Mouse (Mus musculus) lung, adult 18-20 months (tissue): ENCODE data around the gene Fam184a.
A peak's percentile ranks its signal among the peaks of the same experiment; 100 is the strongest.
"Not testable (repeated sequence)": the region's sequence is repeated elsewhere in the genome, so short reads cannot be mapped to it uniquely, and the experiment has no call there.

Experiments used
- DNase-seq, 2 experiments: peaks; one replicate each; pipeline ENCODE4 v3.0.0; 2022; ENCODE audit warnings: mixed read lengths in 2 of 2

Gene Fam184a

GRCm38 (mm10) chr10:53688952-53689584, 61.9 kb downstream of the Fam184a start:
- DNase-seq: no peak

GRCm38 (mm10) chr10:53688533-53688932, 62.4 kb downstream of the Fam184a start:
- DNase-seq: no peak

DNA sequence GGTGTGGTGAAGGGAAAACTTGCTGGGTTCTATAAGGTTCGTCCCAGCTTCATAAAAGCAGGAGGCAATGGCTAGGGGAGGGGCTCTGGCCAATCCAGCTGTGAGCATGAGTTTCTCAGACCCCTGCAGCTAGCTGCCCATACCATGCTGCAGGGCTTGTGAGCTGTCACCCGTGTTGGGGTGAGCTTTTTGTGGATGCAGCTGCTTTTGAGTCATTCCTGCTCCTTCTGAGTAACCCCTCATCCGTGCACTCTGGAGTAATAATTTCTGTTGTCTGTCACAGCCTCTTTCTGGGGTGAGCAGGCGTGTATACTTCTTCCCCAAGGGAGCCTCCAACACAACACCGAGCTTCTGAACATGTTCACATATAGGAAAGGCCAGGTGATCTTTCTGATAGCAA, 63.0 kb downstream of the Fam184a start:
- DNase-seq: no peak

DNA sequence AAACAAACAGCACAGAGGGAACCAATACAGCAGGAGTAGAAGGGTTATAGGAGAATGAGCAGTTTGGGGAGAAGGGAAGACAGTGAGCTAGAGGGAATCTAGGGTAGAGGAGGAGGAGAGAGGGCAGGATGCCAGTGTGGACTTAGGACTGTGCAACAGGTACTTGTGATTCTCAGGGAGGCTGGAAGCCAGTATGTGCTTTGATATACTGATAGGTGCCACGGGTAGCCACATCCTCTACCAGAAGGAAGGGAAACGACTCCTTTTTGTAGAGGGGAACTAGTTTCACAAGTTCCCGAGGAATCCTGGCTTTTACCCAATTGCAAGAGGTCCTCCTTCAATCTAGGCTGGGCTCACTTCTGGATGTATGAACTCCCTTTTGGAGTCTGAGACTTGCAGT, 65.1 kb downstream of the Fam184a start:
- DNase-seq: peak; percentile 20 to 43

- DNase-seq: peak; percentile 49 to 64
These were observed 67.7 kb downstream of the Fam184a start for GRCm38 (mm10) chr10:53683226-53683625.

DNA sequence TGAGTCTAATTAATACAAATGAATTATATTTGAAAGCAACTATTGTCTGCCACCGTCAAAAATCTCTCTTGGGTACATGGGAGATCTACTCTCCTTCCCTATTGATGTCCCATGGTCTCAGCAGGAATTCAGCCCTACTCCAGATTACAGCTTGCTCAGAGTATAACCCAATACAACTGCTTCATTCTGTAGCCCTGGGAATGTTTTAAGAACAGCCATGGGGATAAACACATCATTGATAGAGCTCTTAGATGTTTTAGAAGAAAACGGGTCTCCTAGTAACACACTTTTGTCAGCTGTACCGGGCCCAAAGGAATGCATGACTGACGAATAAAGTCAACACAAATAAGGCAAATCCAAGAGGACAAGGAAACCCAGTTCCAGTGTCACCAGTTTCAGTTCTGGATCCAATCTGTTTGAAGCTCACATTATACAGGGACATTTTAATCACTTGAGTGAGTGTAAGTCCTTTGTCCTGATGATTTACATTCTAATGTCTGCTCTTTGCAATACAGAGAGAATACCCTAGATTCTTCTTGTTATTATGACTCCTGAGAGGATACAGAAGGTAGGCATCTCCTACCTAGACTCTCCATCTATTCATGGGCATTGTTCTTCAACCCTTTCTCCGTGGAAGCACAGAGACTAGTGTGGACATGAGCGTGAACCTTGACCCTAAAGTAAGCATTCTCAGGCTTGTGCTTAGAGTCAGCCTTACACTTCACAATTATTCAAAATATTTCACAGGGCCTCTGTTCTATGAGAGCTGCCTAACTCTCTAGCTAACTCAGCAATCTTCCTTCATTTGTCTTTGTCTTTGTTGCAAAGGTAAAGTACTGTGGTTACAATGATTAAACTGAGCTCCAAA, 71.0 kb downstream of the Fam184a start:
- DNase-seq: no peak

DNA sequence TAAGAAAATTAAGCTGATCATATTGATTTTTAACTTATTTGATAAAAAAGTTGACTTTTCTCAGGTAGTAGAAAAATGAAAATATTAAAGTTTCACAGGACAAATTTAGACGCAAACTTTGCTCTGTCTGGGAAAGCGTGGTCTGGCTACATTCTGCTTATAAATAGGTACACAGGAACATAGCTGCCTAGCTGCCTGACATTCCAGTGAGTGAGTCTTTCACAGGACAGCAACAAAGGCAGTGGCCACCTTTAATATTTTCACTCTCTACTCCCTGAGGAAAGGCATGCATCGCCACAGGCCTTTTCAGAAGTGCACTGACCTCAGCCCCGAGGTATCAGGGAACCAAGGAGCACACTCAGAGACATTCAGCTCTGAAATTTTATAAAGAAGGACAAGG, 89.1 kb downstream of the Fam184a start:
- DNase-seq: no peak

GRCm38 (mm10) chr10:53654239-53654638, 96.7 kb downstream of the Fam184a start:
- not testable (repeated sequence) for DNase-seq

GRCm38 (mm10) chr10:53650683-53651082, 100.2 kb downstream of the Fam184a start:
- no peak for DNase-seq

GRCm38 (mm10) chr10:53641507-53641906, 109.4 kb downstream of the Fam184a start:
- peak in 1 of 2 experiments; percentile 7 for DNase-seq

GRCm38 (mm10) chr10:53635246-53635971, 115.5 kb downstream of the Fam184a start:
- no peak for DNase-seq

GRCm38 (mm10) chr10:53634160-53634559, 116.8 kb downstream of the Fam184a start:
- no peak for DNase-seq

DNA sequence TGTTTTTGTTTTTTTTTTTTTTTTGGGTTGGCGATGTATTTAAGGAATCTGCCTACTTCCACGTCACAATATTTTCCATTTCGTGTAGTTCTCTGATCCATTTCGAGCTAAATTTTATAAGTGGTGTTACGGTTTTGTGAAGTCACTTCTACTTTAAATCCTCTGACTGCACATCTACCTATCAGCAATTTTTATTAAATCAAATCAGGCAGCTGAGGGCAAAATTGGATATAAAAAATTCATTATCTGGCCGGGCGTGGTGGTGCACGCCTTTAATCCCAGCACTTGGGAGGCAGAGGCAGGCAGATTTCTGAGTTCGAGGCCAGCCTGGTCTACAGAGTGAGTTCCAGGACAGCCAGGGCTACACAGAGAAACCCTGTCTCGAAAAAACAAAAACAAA, 120.6 kb downstream of the Fam184a start, which contains the start of gene Mcm9:
Mcm9 (minus strand) TSS at position 101 of the 400 bp plus-strand sequence.
- DNase-seq: not testable (repeated sequence)

GRCm38 (mm10) chr10:53629918-53630250, 121.0 kb downstream of the Fam184a start:
- peak; percentile 97 to 99 for DNase-seq

- peak; percentile 90 to 93 for DNase-seq
These were observed 121.5 kb downstream of the Fam184a start for GRCm38 (mm10) chr10:53629247-53629917.

DNA sequence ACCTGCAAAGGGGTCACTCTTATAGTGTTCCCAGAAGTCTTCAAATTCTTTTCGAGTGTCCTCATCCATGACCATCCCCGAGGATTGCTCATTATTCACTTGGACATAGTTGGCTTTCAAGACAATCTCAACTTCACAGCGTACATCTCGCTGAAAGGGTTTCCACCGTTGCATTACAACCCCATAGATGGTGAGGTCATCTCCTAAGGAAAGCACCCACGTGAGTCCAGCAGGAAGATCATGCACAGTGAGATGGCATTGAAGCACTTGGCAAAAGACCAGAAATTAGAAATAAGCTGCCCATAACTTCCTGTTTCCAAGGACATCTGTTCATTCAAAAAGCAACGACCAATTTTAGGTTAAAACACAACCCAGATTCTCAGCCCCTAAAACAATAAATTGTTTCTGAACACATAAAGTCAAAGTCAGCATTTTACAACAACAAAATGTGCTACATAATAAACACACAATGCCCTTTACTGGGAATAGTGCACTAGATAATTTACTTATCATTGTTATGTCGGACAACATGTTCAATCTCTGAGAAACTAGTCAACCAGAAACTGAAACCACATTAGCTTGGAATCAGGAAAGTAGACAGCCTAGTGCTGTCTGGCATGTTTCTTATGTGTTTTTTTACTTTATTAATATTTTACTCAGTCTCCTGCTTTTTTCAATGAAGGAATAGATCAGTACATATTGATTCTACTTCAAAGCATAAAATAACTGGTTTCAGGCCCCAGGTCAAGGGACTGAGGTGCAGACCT, 134.9 kb downstream of the Fam184a start:
- DNase-seq: peak in 1 of 2 experiments; percentile 11

DNA sequence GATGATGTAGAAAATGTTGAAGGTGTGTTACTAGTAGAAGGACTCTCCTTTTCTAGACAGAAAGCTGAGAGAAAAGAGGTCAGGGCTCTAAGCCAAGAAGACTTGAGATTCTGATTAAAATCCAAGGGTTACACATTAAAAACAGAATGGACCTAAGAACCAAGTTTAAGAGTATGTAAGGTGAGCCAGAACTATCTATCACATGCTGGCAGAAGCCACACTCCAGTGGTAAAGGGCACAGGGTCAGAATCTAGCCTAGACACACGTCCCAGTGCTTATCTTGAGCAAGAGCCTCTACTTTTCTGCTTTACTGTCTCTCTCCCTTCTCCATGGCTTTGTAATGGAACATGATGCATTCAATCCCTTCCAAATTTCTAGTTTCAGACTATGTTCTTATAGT, 137.0 kb downstream of the Fam184a start:
- DNase-seq: no peak

DNA sequence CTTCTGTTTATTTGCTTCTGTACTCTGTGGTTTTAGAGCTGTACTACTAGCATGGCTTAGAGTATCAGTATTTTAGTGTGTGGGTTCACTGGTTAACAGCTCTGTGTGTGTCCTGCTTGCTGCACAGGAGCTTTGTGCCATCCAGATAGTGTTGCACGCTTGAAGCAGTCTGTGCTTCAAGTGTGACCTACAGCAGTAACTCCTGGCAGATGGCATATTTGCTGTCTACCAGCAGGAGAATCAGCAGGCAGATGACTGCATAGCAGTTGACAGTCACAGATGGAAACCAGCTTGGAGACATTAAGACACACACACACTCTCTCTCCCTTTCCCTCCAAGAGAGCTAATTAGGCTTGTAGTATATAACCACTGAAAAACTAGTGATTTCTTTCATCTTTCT, 138.8 kb downstream of the Fam184a start:
- DNase-seq: no peak

DNA sequence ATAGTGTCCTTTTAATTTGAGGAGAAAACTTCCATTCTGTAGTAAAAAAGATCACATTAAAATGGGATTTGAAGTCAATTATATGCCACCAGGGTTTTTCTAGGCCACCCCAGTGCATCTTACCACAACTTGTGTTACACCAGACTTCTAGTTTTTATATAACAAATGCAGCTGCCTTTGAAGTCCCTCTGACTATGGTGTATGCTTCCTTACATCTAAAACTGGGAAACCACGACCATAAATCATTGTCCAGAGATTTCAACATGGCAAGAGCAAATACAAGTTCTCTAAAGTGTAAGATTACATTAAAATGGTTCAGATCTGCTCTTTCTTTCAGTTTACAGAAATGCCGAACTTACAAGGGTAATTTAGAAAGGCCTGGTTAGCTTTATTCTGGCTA, 142.6 kb downstream of the Fam184a start:
- DNase-seq: no peak

- no peak for DNase-seq
These were observed 145.6 kb downstream of the Fam184a start for GRCm38 (mm10) chr10:53605328-53605727.

DNA sequence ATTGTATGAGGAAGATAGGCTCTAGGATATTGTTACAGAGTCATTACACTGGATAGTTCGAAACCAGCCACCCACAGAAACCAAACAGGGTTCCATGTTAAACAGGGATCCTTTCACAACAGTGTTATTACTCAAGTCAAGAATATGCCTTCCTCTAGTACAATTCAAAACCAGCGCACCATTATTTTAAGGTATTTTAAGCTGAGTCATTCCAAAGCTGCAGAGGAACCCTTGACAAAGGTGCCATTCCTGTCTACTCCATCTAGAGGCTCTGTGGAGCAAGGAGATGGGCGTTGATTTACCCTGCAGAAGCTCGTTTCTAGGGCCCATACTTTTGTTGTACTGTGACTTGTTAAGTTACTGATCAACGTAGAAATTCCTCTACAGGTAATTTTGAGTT, 152.1 kb downstream of the Fam184a start:
- peak in 1 of 2 experiments; percentile 10 for DNase-seq
